Mouse (Mus musculus): ENCODE results near the gene Igf2. TPM values are rescaled to one million over a fixed set of nuclear protein-coding genes. Genes with fewer than 3 reads are reported as not detected.

Igf2 gene
- polyA plus RNA-seq, 2 experiments, result 1,504 to 4,240 TPM

- no peak overlapping the region for H3K4me2 ChIP-seq (replicated peaks; ENCODE audit: low read depth, low read length, severe bottlenecking)
- peaks cover 22% of the 10 kb centered on the region for H3K36me3 ChIP-seq (ENCODE audit: control insufficient read depth, insufficient read depth, low read length)
- H3K9me3 ChIP-seq (ENCODE audit: control insufficient read depth, low read length), result peaks cover 28% of the 10 kb centered on the region
- no peak for TF ChIP-seq POLR2A (IDR thresholded peaks at IDR 0.05; ENCODE audit: borderline replicate concordance, extremely low read depth, insufficient read depth, insufficient read length)
- H3K4me3 ChIP-seq (replicated peaks; ENCODE audit: low read length), result no peak overlapping the region
- peaks cover 18% of the 10 kb centered on the region for H3K27me3 ChIP-seq (ENCODE audit: control insufficient read depth, insufficient read depth, low read length)
- H3K9ac ChIP-seq (ENCODE audit: low read depth, low read length, severe bottlenecking), result no peak overlapping the region
- H3K27ac ChIP-seq (replicated peaks; ENCODE audit: low read depth, low read length), result no peak overlapping the region; the same call in 1 of the 2 replicates
- WGBS, result 78% methylated on average over 1 of the region's 1 CpGs
- ATAC-seq (ENCODE audit: low FRiP score, low read depth), result no peak
- no peak for DNase-seq (ENCODE audit: low spot score)
- H3K4me1 ChIP-seq (ENCODE audit: control insufficient read depth, insufficient read depth, low read length), result peaks cover 3% of the 10 kb centered on the region; the same call in 1 of the 2 replicates
Observed at GRCm38 (mm10) chr7:142668328-142668727, 1.7 kb upstream of the Igf2 start.

GRCm38 (mm10) chr7:142667521-142667920 lies 905 bp upstream of the Igf2 start:
- 94% methylated on average over 18 of the region's 18 CpGs for WGBS
- TF ChIP-seq POLR2A (IDR thresholded peaks at IDR 0.05; ENCODE audit: borderline replicate concordance, extremely low read depth, insufficient read depth, insufficient read length), result no peak
- DNase-seq (ENCODE audit: low spot score), result no peak
- Histone ChIP-seq H3K27me3 (ENCODE audit: control insufficient read depth, insufficient read depth, low read length) (peaks cover 25% of the 10 kb centered on the region), H3K9me3 (ENCODE audit: control insufficient read depth, low read length) (peaks cover 28% of the 10 kb centered on the region), H3K27ac (replicated peaks; ENCODE audit: low read depth, low read length) (no peak overlapping the region), H3K9ac (ENCODE audit: low read depth, low read length, severe bottlenecking) (no peak overlapping the region), H3K36me3 (ENCODE audit: control insufficient read depth, insufficient read depth, low read length) (peaks cover 22% of the 10 kb centered on the region), H3K4me1 (ENCODE audit: control insufficient read depth, insufficient read depth, low read length) (peaks cover 3% of the 10 kb centered on the region; the same call in 1 of the 2 replicates), H3K4me2 (replicated peaks; ENCODE audit: low read depth, low read length, severe bottlenecking) (no peak overlapping the region), H3K4me3 (replicated peaks; ENCODE audit: low read length) (no peak overlapping the region)
- ATAC-seq (ENCODE audit: low FRiP score, low read depth), result no peak

GRCm38 (mm10) chr7:142666109-142666508 lies 507 bp downstream of the Igf2 start:
- H3K4me3 ChIP-seq (replicated peaks; ENCODE audit: low read length), result no peak overlapping the region
- DNase-seq (ENCODE audit: low spot score), result no peak
- peaks cover 22% of the 10 kb centered on the region for H3K36me3 ChIP-seq (ENCODE audit: control insufficient read depth, insufficient read depth, low read length)
- WGBS, result 58% methylated on average over 4 of the region's 4 CpGs
- H3K4me2 ChIP-seq (replicated peaks; ENCODE audit: low read depth, low read length, severe bottlenecking), result no peak overlapping the region; the same call in 1 of the 2 replicates
- peaks cover 38% of the 10 kb centered on the region for H3K27me3 ChIP-seq (ENCODE audit: control insufficient read depth, insufficient read depth, low read length)
- no peak overlapping the region for H3K9ac ChIP-seq (ENCODE audit: low read depth, low read length, severe bottlenecking)
- no peak for ATAC-seq (ENCODE audit: low FRiP score, low read depth)
- TF ChIP-seq POLR2A (IDR thresholded peaks at IDR 0.05; ENCODE audit: borderline replicate concordance, extremely low read depth, insufficient read depth, insufficient read length), result no peak
- peaks cover 20% of the 10 kb centered on the region for H3K9me3 ChIP-seq (ENCODE audit: control insufficient read depth, low read length)
- H3K27ac ChIP-seq (replicated peaks; ENCODE audit: low read depth, low read length), result no peak overlapping the region
- peaks cover 3% of the 10 kb centered on the region; the same call in 1 of the 2 replicates for H3K4me1 ChIP-seq (ENCODE audit: control insufficient read depth, insufficient read depth, low read length)

DNA sequence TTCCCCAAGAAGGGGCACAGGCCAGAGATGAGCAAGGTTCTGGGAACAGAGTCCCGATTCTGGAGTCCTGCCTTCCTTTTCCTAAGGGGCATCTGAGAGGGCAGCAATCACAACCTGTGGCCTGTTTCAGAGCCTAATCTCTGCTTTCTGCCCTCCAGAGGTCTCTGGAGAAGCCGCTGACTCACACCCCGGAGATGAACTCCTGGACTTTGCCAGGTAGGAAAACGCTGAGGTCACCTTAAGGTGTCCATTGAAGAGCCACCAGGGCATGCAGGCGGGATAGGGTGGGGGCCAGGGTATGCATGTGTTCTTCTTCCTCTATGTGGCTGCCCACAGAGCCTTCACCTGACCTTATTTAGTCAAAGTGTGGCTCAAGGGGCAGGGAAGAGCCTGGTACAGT lies 1.3 kb downstream of the Igf2 start:
- Histone ChIP-seq H3K36me3 (ENCODE audit: control insufficient read depth, insufficient read depth, low read length) (peaks cover 22% of the 10 kb centered on the region), H3K4me2 (replicated peaks; ENCODE audit: low read depth, low read length, severe bottlenecking) (peak overlapping the region; percentile 67), H3K9me3 (ENCODE audit: control insufficient read depth, low read length) (peaks cover 14% of the 10 kb centered on the region), H3K9ac (ENCODE audit: low read depth, low read length, severe bottlenecking) (no peak overlapping the region), H3K27me3 (ENCODE audit: control insufficient read depth, insufficient read depth, low read length) (peaks cover 44% of the 10 kb centered on the region), H3K4me3 (replicated peaks; ENCODE audit: low read length) (no peak overlapping the region), H3K4me1 (ENCODE audit: control insufficient read depth, insufficient read depth, low read length) (peaks cover 3% of the 10 kb centered on the region; the same call in 1 of the 2 replicates), H3K27ac (replicated peaks; ENCODE audit: low read depth, low read length) (no peak overlapping the region)
- no peak for DNase-seq (ENCODE audit: low spot score)
- WGBS, result 50% methylated on average over 5 of the region's 5 CpGs
- no peak for TF ChIP-seq POLR2A (IDR thresholded peaks at IDR 0.05; ENCODE audit: borderline replicate concordance, extremely low read depth, insufficient read depth, insufficient read length)
- ATAC-seq (ENCODE audit: low FRiP score, low read depth), result no peak

DNA sequence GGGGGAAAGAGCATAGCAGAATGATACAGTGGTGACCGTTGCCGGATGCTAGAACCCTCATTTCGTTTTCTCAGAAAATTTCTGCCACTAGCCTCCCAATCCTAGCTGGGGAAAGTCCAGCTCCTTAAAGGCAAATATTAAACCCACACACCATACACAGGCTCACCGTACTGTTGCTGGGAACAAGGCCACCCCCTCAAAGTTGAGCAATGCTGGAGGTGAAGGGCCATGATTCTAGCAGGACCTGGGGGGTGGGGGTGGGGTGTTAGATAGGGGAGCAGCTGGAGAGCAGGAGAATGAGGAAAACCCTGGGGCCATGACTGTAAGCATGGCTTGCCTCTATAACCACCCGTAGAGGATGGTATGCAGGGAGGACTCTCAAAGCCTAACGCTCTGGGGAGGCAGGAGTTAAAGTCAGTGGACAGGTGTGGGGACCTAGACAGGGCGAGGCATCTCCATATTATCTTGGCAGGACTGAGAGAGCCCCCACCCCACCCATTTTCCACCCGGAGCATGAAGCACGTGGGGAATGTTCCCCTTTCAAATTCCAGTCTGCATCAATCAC lies 2.1 kb downstream of the Igf2 start:
- TF ChIP-seq POLR2A (IDR thresholded peaks at IDR 0.05; ENCODE audit: borderline replicate concordance, extremely low read depth, insufficient read depth, insufficient read length), result no peak
- H3K4me2 ChIP-seq (replicated peaks; ENCODE audit: low read depth, low read length, severe bottlenecking), result peak overlapping the region; percentile 67
- 2% methylated on average over 9 of the region's 9 CpGs for WGBS
- peak overlapping the region; percentile 71 for H3K4me3 ChIP-seq (replicated peaks; ENCODE audit: low read length)
- peaks cover 6% of the 10 kb centered on the region for H3K9me3 ChIP-seq (ENCODE audit: control insufficient read depth, low read length)
- H3K4me1 ChIP-seq (ENCODE audit: control insufficient read depth, insufficient read depth, low read length), result peaks cover 3% of the 10 kb centered on the region; the same call in 1 of the 2 replicates
- peaks cover 53% of the 10 kb centered on the region for H3K27me3 ChIP-seq (ENCODE audit: control insufficient read depth, insufficient read depth, low read length)
- H3K9ac ChIP-seq (ENCODE audit: low read depth, low read length, severe bottlenecking), result peak overlapping the region; percentile 96
- H3K36me3 ChIP-seq (ENCODE audit: control insufficient read depth, insufficient read depth, low read length), result peaks cover 22% of the 10 kb centered on the region
- peak overlapping the region; percentile 96 for H3K27ac ChIP-seq (replicated peaks; ENCODE audit: low read depth, low read length)
- ATAC-seq (ENCODE audit: low FRiP score, low read depth), result peak; percentile 58
- no peak for DNase-seq (ENCODE audit: low spot score)
